Mouse (Mus musculus) lung, postnatal 0 days (tissue): ENCODE data around the gene Rxra. TPM values are rescaled to one million over a fixed set of nuclear protein-coding genes. Genes with fewer than 3 reads are reported as not detected.
A peak's percentile ranks its signal among the peaks of the same experiment; 100 is the strongest.

Experiments used
- ATAC-seq: fragments of 200-750 bp; cut with Nextera tagmentation; 2 replicates; pipeline ENCODE4 v1.8.0; 2017; ENCODE audit warnings: moderate library complexity
- DNase-seq: peaks from one replicate; pipeline ENCODE4 v3.0.0-alpha.2; 2016; ENCODE audit warnings: low spot score
- H3K27ac ChIP-seq: fragments of 300-500 bp; sonication (generic); 2 replicates; pipeline ENCODE4 v1.5.1; 2014; ENCODE audit warnings: antibody characterized with exemption, mild to moderate bottlenecking, low read length, mixed read lengths
- H3K27me3 ChIP-seq: fragments of 300-500 bp; sonication (generic); replicated peaks from 2 replicates; pipeline ENCODE4 v1.6.1; 2014; ENCODE audit warnings: low read length, mixed read lengths; ENCODE audit not compliant: insufficient read depth
- H3K36me3 ChIP-seq: fragments of 300-500 bp; sonication (generic); 2 replicates; pipeline ENCODE4 v1.6.1; 2014; ENCODE audit warnings: low read length, mixed read lengths; ENCODE audit not compliant: insufficient read depth
- H3K4me1 ChIP-seq: fragments of 300-500 bp; sonication (generic); 2 replicates; pipeline ENCODE4 v1.6.1; 2014; ENCODE audit warnings: antibody characterized with exemption, low read depth, low read length, mixed read lengths; ENCODE audit not compliant: insufficient read depth
- H3K4me2 ChIP-seq: fragments of 300-500 bp; sonication (generic); replicated peaks from 2 replicates; pipeline ENCODE4 v1.6.1; 2014; ENCODE audit warnings: low read depth, mild to moderate bottlenecking, low read length, moderate library complexity, mixed read lengths
- H3K4me3 ChIP-seq: fragments of 300-500 bp; sonication (generic); 2 replicates; pipeline ENCODE4 v1.5.1; 2014; ENCODE audit warnings: low read depth, low read length
- H3K9ac ChIP-seq: fragments of 300-500 bp; sonication (generic); replicated peaks from 2 replicates; pipeline ENCODE4 v1.6.1; 2014; ENCODE audit warnings: low read depth, mild to moderate bottlenecking
- H3K9me3 ChIP-seq: fragments of 300-500 bp; sonication (generic); 2 replicates; pipeline ENCODE4 v1.6.1; 2016; ENCODE audit warnings: low read length, mixed read lengths
- CTCF ChIP-seq: IDR thresholded peaks from 2 replicates; pipeline ENCODE4 v1.5.1; 2016; ENCODE audit warnings: antibody characterized with exemption, mild to moderate bottlenecking
- EP300 ChIP-seq: IDR thresholded peaks from 2 replicates; pipeline ENCODE4 v1.6.1; 2016; ENCODE audit warnings: antibody characterized with exemption, mild to moderate bottlenecking, control low read depth
- WGBS: fragments of 180-500 bp; shearing (Covaris S2); extraction: QIAGEN DNeasy Blood & Tissue Kit; methylation state at CpG from one replicate; pipeline ENCODE4 v1.1.7; 2014; 5-methylcytosine and 5-hydroxymethylcytosine counted together
- polyA plus RNA-seq: library from polyadenylated mRNA; unstranded; fragments of >200 nt; fragmentation: Nextera tagmentation; extraction: Ambion mirVana; gene quantifications from 2 replicates; pipeline ENCODE4 v1.2.1, GENCODE M21; 2015

The Rxra gene
- polyA plus RNA-seq, 1 experiment from 2014 or later: 9.6 TPM

DNA sequence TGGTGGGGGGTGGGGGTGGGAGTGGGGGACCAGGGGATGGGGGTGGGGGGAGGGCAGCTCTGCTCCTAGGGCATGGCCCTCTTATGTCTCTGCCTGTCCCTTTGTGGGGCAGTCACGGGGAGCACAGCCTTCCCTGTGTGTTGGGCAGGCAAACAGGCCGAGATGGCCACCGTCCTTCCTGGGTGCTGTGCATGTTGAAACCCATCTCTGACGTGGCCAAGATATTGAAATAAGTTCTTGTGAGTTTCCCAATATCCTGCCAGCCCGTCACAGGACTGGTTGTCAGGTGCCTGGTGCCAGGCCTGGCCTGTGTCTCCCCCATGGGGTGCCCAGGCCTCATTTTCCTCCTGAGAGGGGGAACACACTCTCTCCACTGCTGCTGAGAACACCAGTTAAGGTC, 37.9 kb downstream of the Rxra start:
- DNase-seq: peak; percentile 47
- WGBS: 86% methylated on average over 5 of the region's 5 CpGs
- H3K27ac ChIP-seq: no peak overlapping the region
- H3K36me3 ChIP-seq: no peaks in the 10 kb centered on the region
- no peaks in the 10 kb centered on the region for H3K9me3 ChIP-seq
- peak; percentile 16; the same call in 1 of the 2 replicates for ATAC-seq
- H3K9ac ChIP-seq: no peak overlapping the region
- TF ChIP-seq CTCF (no peak), EP300 (no peak)
- H3K4me3 ChIP-seq: no peak overlapping the region
- peaks cover 34% of the 10 kb centered on the region for H3K4me1 ChIP-seq
- H3K4me2 ChIP-seq: no peak overlapping the region
- no peaks in the 10 kb centered on the region for H3K27me3 ChIP-seq

DNA sequence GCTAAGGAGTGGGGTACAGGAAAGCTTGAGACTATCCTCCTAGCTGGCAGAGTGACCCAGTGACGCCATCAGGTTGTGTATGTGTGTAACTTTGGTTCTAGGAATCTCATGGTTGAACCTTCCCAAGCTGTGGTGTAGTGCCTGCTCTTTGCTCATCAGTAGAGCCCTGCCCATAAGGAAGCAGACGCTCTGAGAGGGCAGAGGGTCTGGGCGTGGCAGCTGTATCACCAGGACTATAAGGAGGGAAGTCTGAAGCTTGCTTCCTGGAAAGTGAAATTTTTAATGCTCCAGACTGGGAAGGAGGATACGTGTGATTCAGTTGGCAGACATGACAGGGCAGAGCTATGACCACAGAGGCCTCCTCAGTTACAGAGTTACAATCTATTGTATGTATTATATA, 39.0 kb downstream of the Rxra start:
- Histone ChIP-seq H3K9ac (no peak overlapping the region), H3K27me3 (no peaks in the 10 kb centered on the region), H3K9me3 (no peaks in the 10 kb centered on the region), H3K27ac (0 out of 2 replicates have a peak overlapping the region, but pooled peaks have one; percentile 27), H3K4me1 (peaks cover 30% of the 10 kb centered on the region), H3K4me3 (no peak overlapping the region), H3K36me3 (no peaks in the 10 kb centered on the region), H3K4me2 (no peak overlapping the region)
- TF ChIP-seq EP300 (no peak), CTCF (no peak)
- DNase-seq (peak; percentile 67), ATAC-seq (peak; percentile 50)
- 53% methylated on average over 4 of the region's 4 CpGs for WGBS

DNA sequence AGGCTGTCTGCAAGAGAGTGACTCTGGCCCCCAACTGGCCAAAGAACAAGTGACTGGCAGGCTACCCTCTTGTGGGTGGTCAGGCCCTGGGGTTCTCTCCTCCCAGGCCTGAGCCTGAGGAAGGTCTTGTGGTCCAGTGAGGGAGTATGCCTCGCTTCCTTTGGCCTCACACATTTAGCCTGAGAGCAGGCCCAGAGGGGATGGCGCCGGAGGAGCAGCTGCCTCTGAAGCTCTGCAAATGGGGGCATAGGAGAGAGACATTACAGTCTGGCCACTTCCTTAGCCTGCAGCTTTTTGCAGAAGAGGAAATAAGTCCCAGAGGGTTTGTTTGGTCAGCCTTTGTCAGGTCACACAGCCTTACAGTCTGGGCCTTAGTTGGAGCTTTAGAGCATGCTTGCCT, 40.1 kb downstream of the Rxra start:
- no peak for TF ChIP-seq EP300
- no peak for TF ChIP-seq CTCF
- H3K4me2 ChIP-seq: no peak overlapping the region
- H3K36me3 ChIP-seq: no peaks in the 10 kb centered on the region
- WGBS: 70% methylated on average over 3 of the region's 3 CpGs
- ATAC-seq (no peak), DNase-seq (no peak)
- no peaks in the 10 kb centered on the region for H3K9me3 ChIP-seq
- no peak overlapping the region for H3K4me3 ChIP-seq
- peaks cover 20% of the 10 kb centered on the region for H3K4me1 ChIP-seq
- H3K27ac ChIP-seq: peak overlapping the region; percentile 20
- no peaks in the 10 kb centered on the region for H3K27me3 ChIP-seq
- no peak overlapping the region for H3K9ac ChIP-seq

DNA sequence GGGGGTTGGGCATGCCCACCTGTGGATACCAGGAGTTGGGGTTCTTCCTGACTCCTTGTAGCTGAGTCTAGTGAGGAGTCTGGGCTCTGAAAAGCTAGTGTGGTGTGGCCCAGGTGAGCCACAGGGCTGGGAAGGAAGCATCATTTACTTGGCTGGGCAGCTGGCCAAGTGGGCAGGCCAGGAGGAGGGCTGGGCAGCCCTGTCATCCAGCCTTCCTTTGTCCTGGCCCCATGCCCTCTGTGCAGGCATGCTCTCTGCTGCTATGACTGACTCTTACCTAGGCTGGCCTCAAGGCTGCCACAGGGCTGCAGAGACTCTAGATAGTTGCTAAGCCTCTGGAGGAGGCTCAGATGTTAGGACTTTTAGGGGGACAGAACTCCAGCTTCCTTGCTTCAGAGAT, 42.0 kb downstream of the Rxra start:
- H3K27ac ChIP-seq: no peak overlapping the region
- no peak overlapping the region for H3K9ac ChIP-seq

GRCm38 (mm10) chr2:27719601-27720000, 43.4 kb downstream of the Rxra start:
- ATAC-seq: no peak
- no peak for DNase-seq
- Histone ChIP-seq H3K9ac (no peak overlapping the region), H3K4me2 (no peak overlapping the region), H3K36me3 (no peaks in the 10 kb centered on the region), H3K27ac (no peak overlapping the region), H3K9me3 (no peaks in the 10 kb centered on the region), H3K4me3 (no peak overlapping the region), H3K4me1 (peaks cover 14% of the 10 kb centered on the region), H3K27me3 (no peaks in the 10 kb centered on the region)
- WGBS: 57% methylated on average over 10 of the region's 10 CpGs
- TF ChIP-seq EP300 (no peak), CTCF (no peak)

More for the DNA sequence above, 42.0 kb downstream of the Rxra start:
- Histone ChIP-seq H3K36me3 (no peaks in the 10 kb centered on the region), H3K27me3 (no peaks in the 10 kb centered on the region), H3K4me1 (peaks cover 20% of the 10 kb centered on the region), H3K4me3 (no peak overlapping the region), H3K4me2 (no peak overlapping the region), H3K9me3 (no peaks in the 10 kb centered on the region)
- DNase-seq: peak; percentile 88
- TF ChIP-seq EP300: no peak
- TF ChIP-seq CTCF: no peak
- ATAC-seq: peak; percentile 73

DNA sequence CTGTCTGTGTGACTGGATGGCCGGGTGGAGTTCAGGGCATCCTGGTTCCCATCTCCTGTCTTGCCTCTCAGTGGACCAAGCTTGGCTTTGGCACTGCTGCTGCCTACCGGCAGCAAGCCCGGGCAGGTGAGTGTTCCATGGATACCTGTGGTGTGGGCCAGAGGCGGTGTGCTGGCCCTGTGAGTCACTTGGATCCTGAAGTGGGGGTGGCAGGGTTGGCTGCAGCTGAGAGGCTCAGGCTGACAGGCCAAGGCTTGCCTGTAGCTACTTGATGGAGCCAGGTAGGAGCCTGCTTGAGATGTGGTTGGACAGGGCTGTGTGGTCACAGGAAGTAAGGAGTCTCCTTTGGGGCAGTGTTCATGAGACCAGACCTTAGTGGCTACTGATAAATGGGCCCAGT, 45.4 kb downstream of the Rxra start:
- H3K4me1 ChIP-seq: peaks cover 5% of the 10 kb centered on the region; the same call in 1 of the 2 replicates
- ATAC-seq (peak; percentile 51), DNase-seq (peak; percentile 58)
- no peak for TF ChIP-seq CTCF
- no peak for TF ChIP-seq EP300
- H3K9ac ChIP-seq: no peak overlapping the region
- H3K27ac ChIP-seq: no peak overlapping the region
- H3K27me3 ChIP-seq: no peaks in the 10 kb centered on the region
- 78% methylated on average over 4 of the region's 4 CpGs for WGBS
- H3K4me2 ChIP-seq: no peak overlapping the region
- H3K36me3 ChIP-seq: no peaks in the 10 kb centered on the region
- H3K9me3 ChIP-seq: no peaks in the 10 kb centered on the region
- H3K4me3 ChIP-seq: no peak overlapping the region

DNA sequence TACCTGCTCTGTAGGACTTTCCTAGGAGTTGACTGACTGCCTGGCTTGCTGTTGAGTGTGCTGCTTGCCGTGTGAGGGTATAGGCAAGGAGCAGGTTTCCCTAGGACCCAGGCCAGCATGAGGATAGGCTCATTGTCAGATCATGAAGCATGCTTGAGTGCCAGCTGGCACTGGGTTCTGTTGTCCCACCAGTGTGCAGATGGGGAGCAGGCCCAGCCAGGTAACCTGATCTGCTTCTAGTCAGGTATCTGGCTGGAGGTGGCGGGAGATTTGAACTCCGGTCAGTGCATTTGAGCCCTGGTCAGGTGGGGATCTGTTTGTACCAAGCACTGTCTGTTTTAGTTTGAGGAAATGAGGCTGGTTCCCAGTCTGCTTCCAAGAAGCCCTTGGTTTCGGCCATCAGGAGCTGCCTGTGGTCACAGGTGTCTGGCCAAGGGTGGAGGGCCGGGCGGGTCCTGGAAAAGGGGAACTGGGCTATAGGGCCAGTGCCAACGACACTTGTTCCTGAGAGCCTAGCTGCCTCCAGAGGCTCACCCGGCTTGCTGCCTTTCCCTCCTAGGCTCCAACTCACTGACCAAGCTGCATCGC, 48.6 kb downstream of the Rxra start:
- Histone ChIP-seq H3K4me3 (no peak overlapping the region), H3K4me1 (no peaks in the 10 kb centered on the region), H3K4me2 (no peak overlapping the region), H3K9me3 (no peaks in the 10 kb centered on the region), H3K27ac (no peak overlapping the region), H3K27me3 (no peaks in the 10 kb centered on the region), H3K9ac (no peak overlapping the region), H3K36me3 (no peaks in the 10 kb centered on the region)
- ATAC-seq (no peak), DNase-seq (no peak)
- TF ChIP-seq CTCF: no peak
- no peak for TF ChIP-seq EP300
- WGBS: 78% methylated on average over 9 of the region's 9 CpGs
